Mouse (Mus musculus): ENCODE results near the gene Cpa4. TPM values are rescaled to one million over a fixed set of nuclear protein-coding genes. Genes with fewer than 3 reads are reported as not detected.
A peak's percentile ranks its signal among the peaks of the same experiment; 100 is the strongest.

Cpa4 gene
- polyA plus RNA-seq, 1 experiment from 2014 or later = 5.6 TPM

GRCm38 (mm10) chr6:30620994-30621393 lies 52.8 kb downstream of the Cpa4 start:
- Histone ChIP-seq H3K4me2 (ENCODE audit: low read depth, low read length, severe bottlenecking) (no peak overlapping the region), H3K36me3 (ENCODE audit: control insufficient read depth, insufficient read depth, low read length) (no peaks in the 10 kb centered on the region), H3K4me1 (replicated peaks; ENCODE audit: control insufficient read depth, insufficient read depth, low read length) (peaks cover 22% of the 10 kb centered on the region), H3K9me3 (ENCODE audit: control insufficient read depth, low read length) (no peaks in the 10 kb centered on the region), H3K4me3 (ENCODE audit: low read depth, low read length) (no peak overlapping the region), H3K27ac (ENCODE audit: low read depth, low read length) (no peak overlapping the region), H3K27me3 (ENCODE audit: control insufficient read depth, insufficient read depth, low read length) (no peaks in the 10 kb centered on the region), H3K9ac (ENCODE audit: low read length) (no peak overlapping the region)
- ATAC-seq (replicated peaks; ENCODE audit: low FRiP score) = no peak
- no peak for DNase-seq (ENCODE audit: low spot score)
- WGBS = 91% methylated on average over 6 of the region's 6 CpGs

GRCm38 (mm10) chr6:30621986-30622389 lies 53.8 kb downstream of the Cpa4 start:
- no peak overlapping the region for H3K9ac ChIP-seq (ENCODE audit: low read length)
- H3K4me1 ChIP-seq (replicated peaks; ENCODE audit: control insufficient read depth, insufficient read depth, low read length) = peaks cover 14% of the 10 kb centered on the region
- no peaks in the 10 kb centered on the region for H3K27me3 ChIP-seq (ENCODE audit: control insufficient read depth, insufficient read depth, low read length)
- no peak overlapping the region for H3K4me2 ChIP-seq (ENCODE audit: low read depth, low read length, severe bottlenecking)
- H3K27ac ChIP-seq (ENCODE audit: low read depth, low read length) = no peak overlapping the region
- WGBS = 88% methylated on average over 4 of the region's 4 CpGs
- DNase-seq (ENCODE audit: low spot score) (no peak), ATAC-seq (replicated peaks; ENCODE audit: low FRiP score) (no peak)
- no peak overlapping the region for H3K4me3 ChIP-seq (ENCODE audit: low read depth, low read length)
- H3K9me3 ChIP-seq (ENCODE audit: control insufficient read depth, low read length) = no peaks in the 10 kb centered on the region
- H3K36me3 ChIP-seq (ENCODE audit: control insufficient read depth, insufficient read depth, low read length) = no peaks in the 10 kb centered on the region

GRCm38 (mm10) chr6:30624763-30625162 lies 56.6 kb downstream of the Cpa4 start:
- Histone ChIP-seq H3K27me3 (ENCODE audit: control insufficient read depth, insufficient read depth, low read length) (no peaks in the 10 kb centered on the region), H3K36me3 (ENCODE audit: control insufficient read depth, insufficient read depth, low read length) (no peaks in the 10 kb centered on the region), H3K9me3 (ENCODE audit: control insufficient read depth, low read length) (no peaks in the 10 kb centered on the region), H3K4me2 (ENCODE audit: low read depth, low read length, severe bottlenecking) (no peak overlapping the region), H3K4me3 (ENCODE audit: low read depth, low read length) (no peak overlapping the region), H3K9ac (ENCODE audit: low read length) (no peak overlapping the region), H3K4me1 (replicated peaks; ENCODE audit: control insufficient read depth, insufficient read depth, low read length) (peaks cover 1% of the 10 kb centered on the region; the same call in 1 of the 2 replicates), H3K27ac (ENCODE audit: low read depth, low read length) (no peak overlapping the region)
- DNase-seq (ENCODE audit: low spot score) = no peak
- WGBS = 96% methylated on average over 9 of the region's 9 CpGs
- ATAC-seq (replicated peaks; ENCODE audit: low FRiP score) = no peak

DNA sequence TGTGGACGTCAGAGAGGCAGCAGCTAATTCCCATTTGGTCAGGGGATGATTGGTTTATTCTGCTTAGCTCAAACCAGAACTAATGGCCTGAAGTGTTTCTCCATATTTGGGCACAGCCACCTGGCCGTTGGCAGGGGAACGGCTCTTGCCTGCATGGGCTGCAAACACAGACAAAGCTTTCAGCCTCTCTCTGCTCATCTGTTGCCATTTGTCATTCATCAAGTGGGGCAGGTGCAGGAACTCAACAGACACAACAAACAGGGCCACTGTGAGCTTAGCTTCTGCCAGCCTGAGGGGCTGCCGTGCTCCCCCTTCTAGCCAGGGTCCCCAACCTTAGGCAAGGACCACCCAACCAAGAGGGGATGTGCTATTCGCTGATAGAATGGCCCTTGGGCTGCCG lies 60.0 kb downstream of the Cpa4 start:
- H3K36me3 ChIP-seq (ENCODE audit: control insufficient read depth, insufficient read depth, low read length) = no peaks in the 10 kb centered on the region
- H3K9ac ChIP-seq (ENCODE audit: low read length) = no peak overlapping the region
- DNase-seq (ENCODE audit: low spot score) (no peak), ATAC-seq (replicated peaks; ENCODE audit: low FRiP score) (no peak)
- no peak overlapping the region for H3K4me3 ChIP-seq (ENCODE audit: low read depth, low read length)
- H3K27me3 ChIP-seq (ENCODE audit: control insufficient read depth, insufficient read depth, low read length) = no peaks in the 10 kb centered on the region
- H3K4me1 ChIP-seq (replicated peaks; ENCODE audit: control insufficient read depth, insufficient read depth, low read length) = no peaks in the 10 kb centered on the region; the same call in 1 of the 2 replicates
- H3K9me3 ChIP-seq (ENCODE audit: control insufficient read depth, low read length) = no peaks in the 10 kb centered on the region
- H3K4me2 ChIP-seq (ENCODE audit: low read depth, low read length, severe bottlenecking) = no peak overlapping the region
- H3K27ac ChIP-seq (ENCODE audit: low read depth, low read length) = no peak overlapping the region
- WGBS = 71% methylated on average over 6 of the region's 6 CpGs

GRCm38 (mm10) chr6:30629989-30630388 lies 61.8 kb downstream of the Cpa4 start:
- ATAC-seq (replicated peaks; ENCODE audit: low FRiP score) (no peak), DNase-seq (ENCODE audit: low spot score) (no peak)
- Histone ChIP-seq H3K4me3 (ENCODE audit: low read depth, low read length) (no peak overlapping the region), H3K4me1 (replicated peaks; ENCODE audit: control insufficient read depth, insufficient read depth, low read length) (no peaks in the 10 kb centered on the region; the same call in 1 of the 2 replicates), H3K4me2 (ENCODE audit: low read depth, low read length, severe bottlenecking) (no peak overlapping the region), H3K27ac (ENCODE audit: low read depth, low read length) (no peak overlapping the region), H3K9me3 (ENCODE audit: control insufficient read depth, low read length) (no peaks in the 10 kb centered on the region), H3K9ac (ENCODE audit: low read length) (no peak overlapping the region), H3K27me3 (ENCODE audit: control insufficient read depth, insufficient read depth, low read length) (no peaks in the 10 kb centered on the region), H3K36me3 (ENCODE audit: control insufficient read depth, insufficient read depth, low read length) (no peaks in the 10 kb centered on the region)
- WGBS = 100% methylated on average over 1 of the region's 1 CpGs

GRCm38 (mm10) chr6:30635361-30635862 lies 67.2 kb downstream of the Cpa4 start:
- no peak for DNase-seq (ENCODE audit: low spot score)
- H3K27me3 ChIP-seq (ENCODE audit: control insufficient read depth, insufficient read depth, low read length) = no peaks in the 10 kb centered on the region
- 58% methylated on average over 8 of the region's 8 CpGs for WGBS

GRCm38 (mm10) chr6:30636186-30636842 lies 68.1 kb downstream of the Cpa4 start:
- H3K4me3 ChIP-seq (ENCODE audit: low read depth, low read length) = no peak overlapping the region
- no peak overlapping the region for H3K4me2 ChIP-seq (ENCODE audit: low read depth, low read length, severe bottlenecking)
- ATAC-seq (replicated peaks; ENCODE audit: low FRiP score) (no peak), DNase-seq (ENCODE audit: low spot score) (no peak)
- H3K9me3 ChIP-seq (ENCODE audit: control insufficient read depth, low read length) = no peaks in the 10 kb centered on the region
- peaks cover 2% of the 10 kb centered on the region; the same call in 1 of the 2 replicates for H3K4me1 ChIP-seq (replicated peaks; ENCODE audit: control insufficient read depth, insufficient read depth, low read length)
- peak overlapping the region; percentile 2; the same call in 1 of the 2 replicates for H3K27ac ChIP-seq (ENCODE audit: low read depth, low read length)
- no peaks in the 10 kb centered on the region for H3K27me3 ChIP-seq (ENCODE audit: control insufficient read depth, insufficient read depth, low read length)
- no peak overlapping the region for H3K9ac ChIP-seq (ENCODE audit: low read length)
- H3K36me3 ChIP-seq (ENCODE audit: control insufficient read depth, insufficient read depth, low read length) = no peaks in the 10 kb centered on the region
- 26% methylated on average over 4 of the region's 4 CpGs for WGBS

More at GRCm38 (mm10) chr6:30635361-30635862, 67.2 kb downstream of the Cpa4 start:
- no peaks in the 10 kb centered on the region for H3K9me3 ChIP-seq (ENCODE audit: control insufficient read depth, low read length)
- no peaks in the 10 kb centered on the region for H3K36me3 ChIP-seq (ENCODE audit: control insufficient read depth, insufficient read depth, low read length)
- H3K4me1 ChIP-seq (replicated peaks; ENCODE audit: control insufficient read depth, insufficient read depth, low read length) = peaks cover 2% of the 10 kb centered on the region; the same call in 1 of the 2 replicates
- no peak overlapping the region for H3K9ac ChIP-seq (ENCODE audit: low read length)
- ATAC-seq (replicated peaks; ENCODE audit: low FRiP score) = no peak
- no peak overlapping the region for H3K4me3 ChIP-seq (ENCODE audit: low read depth, low read length)
- no peak overlapping the region for H3K27ac ChIP-seq (ENCODE audit: low read depth, low read length)
- H3K4me2 ChIP-seq (ENCODE audit: low read depth, low read length, severe bottlenecking) = no peak overlapping the region

DNA sequence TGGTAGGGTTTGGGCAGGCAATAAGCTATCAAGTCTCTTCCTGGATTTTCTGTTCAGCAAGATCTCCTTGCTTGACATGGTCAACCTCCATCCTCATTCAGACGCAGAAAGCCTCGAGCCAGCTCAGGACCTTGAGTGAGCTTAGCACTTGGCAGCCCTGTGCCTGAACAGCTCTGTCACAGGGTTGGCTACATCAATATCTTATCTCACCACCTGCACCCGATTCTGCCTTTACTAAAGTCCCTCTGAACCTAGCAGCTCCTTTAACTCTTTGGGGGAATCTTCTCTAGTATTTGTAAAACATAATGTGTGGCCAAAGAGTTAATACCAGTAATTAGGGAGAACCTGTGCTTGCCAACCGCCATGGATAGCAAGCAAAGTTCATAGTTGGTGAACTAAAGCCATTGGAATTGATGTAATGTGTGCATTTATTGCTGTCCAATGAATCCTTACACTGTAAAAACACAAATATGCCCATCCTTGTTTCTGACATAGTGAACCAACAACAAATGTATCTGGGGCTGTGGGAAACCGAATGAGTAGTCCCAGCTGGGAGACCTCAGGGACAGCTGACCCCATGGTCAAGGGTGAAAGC lies 70.6 kb downstream of the Cpa4 start, which contains the start of gene Cpa1:
Cpa1 (plus strand) TSS at position 545 of the 595 bp plus-strand sequence.
- Histone ChIP-seq H3K9ac (ENCODE audit: low read length) (no peak within 1 kb of the TSS), H3K4me1 (replicated peaks; ENCODE audit: control insufficient read depth, insufficient read depth, low read length) (peaks cover 2% of the 10 kb centered on the region; the same call in 1 of the 2 replicates), H3K4me2 (ENCODE audit: low read depth, low read length, severe bottlenecking) (no peak within 1 kb of the TSS), H3K36me3 (ENCODE audit: control insufficient read depth, insufficient read depth, low read length) (no peaks in the 10 kb centered on the region), H3K9me3 (ENCODE audit: control insufficient read depth, low read length) (no peaks in the 10 kb centered on the region), H3K27me3 (ENCODE audit: control insufficient read depth, insufficient read depth, low read length) (no peaks in the 10 kb centered on the region), H3K4me3 (ENCODE audit: low read depth, low read length) (no peak within 1 kb of the TSS), H3K27ac (ENCODE audit: low read depth, low read length) (no peak within 1 kb of the TSS)
- 86% methylated on average over 5 of the region's 5 CpGs for WGBS
- DNase-seq (ENCODE audit: low spot score) = no peak
- no peak for ATAC-seq (replicated peaks; ENCODE audit: low FRiP score)
